Mouse (Mus musculus) kidney, adult 11 months (tissue): Measurements from ENCODE around the gene Galnt18.

Experiments used
- DNase-seq: peaks from one replicate; pipeline ENCODE4 v3.0.0; 2022

The Galnt18 gene

DNA sequence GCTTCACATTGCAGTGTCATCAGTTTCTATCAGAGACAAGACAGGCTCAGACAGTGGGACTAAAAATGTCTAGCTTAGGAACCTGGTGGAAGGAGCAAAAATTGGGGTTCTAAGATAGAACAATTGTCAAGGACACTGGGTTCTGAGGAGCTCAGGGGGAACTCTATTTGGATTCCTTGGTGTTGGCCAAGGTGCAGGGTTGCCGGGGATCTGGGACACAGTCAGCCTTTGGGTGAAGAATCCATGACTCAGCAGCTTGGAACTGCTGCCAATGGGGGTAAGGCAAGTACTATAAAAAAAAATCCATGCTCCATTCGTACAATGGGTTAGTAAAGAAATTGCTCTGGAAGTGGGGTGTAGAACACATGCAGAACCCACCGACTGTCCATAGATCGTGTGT, 324.2 kb downstream of the Galnt18 start:
- no peak for DNase-seq

DNA sequence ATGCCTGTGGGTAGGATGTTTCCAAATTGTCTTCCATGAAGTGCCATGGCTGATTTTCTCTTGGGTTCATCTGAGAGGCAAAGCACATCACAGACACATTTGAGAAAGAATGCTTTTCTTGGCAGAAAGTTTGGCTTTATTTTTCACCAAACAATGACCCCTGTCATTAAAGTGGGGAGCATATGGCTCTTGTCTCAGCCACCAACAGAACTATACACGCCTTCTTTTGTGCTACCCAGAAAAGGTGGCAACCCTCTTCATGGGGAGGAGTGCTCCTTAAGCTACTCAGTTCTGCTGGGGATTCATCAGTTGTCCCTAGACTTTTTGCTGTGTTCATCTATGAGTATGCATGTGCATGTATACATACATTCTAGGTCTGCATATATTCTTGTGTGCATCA, 327.8 kb downstream of the Galnt18 start:
- no peak for DNase-seq

- DNase-seq = no peak
Observed at GRCm38 (mm10) chr7:111450286-111451095, 329.3 kb downstream of the Galnt18 start.

- DNase-seq = no peak
Observed at GRCm38 (mm10) chr7:111433173-111433572, 346.6 kb downstream of the Galnt18 start.

- no peak for DNase-seq
Observed at GRCm38 (mm10) chr7:111427392-111427791, 352.4 kb downstream of the Galnt18 start.
